Mouse (Mus musculus) spleen, adult 2 months (tissue): ENCODE measurements around the gene Cd28.

Experiments
- CTCF ChIP-seq: fragments of 200-500 bp; IDR thresholded peaks from 2 replicates; pipeline ENCODE4 v1.5.1; 2011; ENCODE audit warnings: mild to moderate bottlenecking, inconsistent platforms; ENCODE audit not compliant: insufficient read depth, insufficient read length, insufficient replicate concordance; ENCODE audit errors: extremely low read depth
- POLR2A ChIP-seq: fragments of 200-500 bp; IDR thresholded peaks from 2 replicates; pipeline ENCODE4 v1.6.1; 2011; ENCODE audit warnings: low read depth, low read length, inconsistent platforms

DNA sequence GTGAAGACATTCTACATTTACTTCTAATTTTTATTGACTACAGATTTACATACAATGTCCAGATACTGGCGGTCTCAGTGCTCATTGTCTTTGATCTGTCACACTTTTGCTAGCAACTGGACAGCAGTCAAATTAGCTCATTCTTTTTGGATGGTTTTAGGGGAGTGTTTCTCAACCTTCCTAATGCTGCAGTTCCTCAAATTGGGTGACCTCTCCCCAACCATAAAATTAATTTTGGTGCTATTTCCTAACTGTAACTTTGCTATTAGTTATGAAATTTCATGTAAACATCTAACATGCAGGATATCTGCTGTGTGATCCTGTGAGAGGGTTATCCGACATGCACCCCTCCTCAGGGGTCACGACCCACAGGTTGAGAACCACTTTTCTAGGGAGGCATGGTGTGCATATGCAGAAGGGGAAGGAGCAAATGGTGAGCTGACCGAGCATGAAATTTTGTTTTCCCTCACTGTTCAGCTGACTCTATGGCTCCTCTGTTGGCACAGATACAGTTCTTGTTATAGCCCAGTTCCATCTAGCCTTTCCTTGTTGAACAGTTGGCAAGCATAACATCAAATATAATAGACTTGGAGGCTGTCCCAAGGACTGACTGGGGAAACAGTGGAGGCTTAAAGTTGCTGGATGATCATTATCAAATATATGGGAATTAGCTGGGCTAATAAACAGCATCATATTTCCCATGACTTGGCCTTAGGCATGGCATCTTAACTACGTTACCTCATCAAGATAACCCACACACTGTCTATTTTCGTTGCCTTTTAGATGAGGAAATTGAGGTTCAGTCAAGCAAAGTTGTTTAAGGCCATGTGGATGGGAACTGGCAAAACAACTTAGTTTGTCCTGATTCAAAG is 87.5 kb downstream of the Cd28 start:
- TF ChIP-seq POLR2A (no peak), CTCF (no peak)
